In the genomic region with DNA sequence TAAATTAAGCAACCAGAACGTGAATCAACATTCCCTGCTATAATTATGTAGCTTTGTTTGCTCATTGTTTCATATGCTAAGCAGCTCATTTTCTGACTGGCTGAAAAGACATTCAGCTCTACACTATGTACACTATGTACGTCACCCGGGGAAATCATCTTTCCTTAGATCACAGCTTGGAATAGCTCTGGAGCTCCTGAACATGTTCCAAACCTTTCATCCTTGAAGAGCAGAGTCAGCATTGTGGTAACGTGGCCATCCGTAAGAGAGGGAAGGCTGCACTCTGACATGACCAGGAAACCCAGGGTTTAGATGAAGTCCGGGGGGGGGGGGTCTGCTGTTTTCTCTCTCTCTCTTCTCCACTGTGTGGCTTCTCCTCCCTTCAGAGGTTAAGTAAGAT, we compare ENCODE assay signal across 1 mouse cellular context.
TF ChIP-seq lines count a peak whose summit lies in the region.

No protein-coding gene starts in this region.

TF ChIP-seq in myocyte, 11 proteins besides CTCF, POLR2A, EP300 and RAD21 (continued from another document):
- TF ChIP-seq E2F4 (IDR thresholded peaks at IDR 0.05; ENCODE audit: insufficient read depth) (no peak), CEBPB (IDR thresholded peaks at IDR 0.05; ENCODE audit: insufficient read depth, poor library complexity, severe bottlenecking) (no peak), SRF (IDR thresholded peaks at IDR 0.05; ENCODE audit: control insufficient read depth, insufficient read length, low read depth) (no peak), USF1 (IDR thresholded peaks at IDR 0.05; ENCODE audit: low read depth) (no peak), POLR2AphosphoS2 (IDR thresholded peaks at IDR 0.05; ENCODE audit: insufficient read length, low read depth) (no peak), TCF12 (IDR thresholded peaks at IDR 0.05; ENCODE audit: insufficient read depth, poor library complexity, severe bottlenecking) (no peak), MYOD1 (IDR thresholded peaks at IDR 0.05; ENCODE audit: control insufficient read depth in 1 of 3, insufficient read length in 2 of 3, low read depth in 2 of 3) (no peak)
